Mouse (Mus musculus): ENCODE results near the gene Itgb3bp.

Itgb3bp gene

DNA sequence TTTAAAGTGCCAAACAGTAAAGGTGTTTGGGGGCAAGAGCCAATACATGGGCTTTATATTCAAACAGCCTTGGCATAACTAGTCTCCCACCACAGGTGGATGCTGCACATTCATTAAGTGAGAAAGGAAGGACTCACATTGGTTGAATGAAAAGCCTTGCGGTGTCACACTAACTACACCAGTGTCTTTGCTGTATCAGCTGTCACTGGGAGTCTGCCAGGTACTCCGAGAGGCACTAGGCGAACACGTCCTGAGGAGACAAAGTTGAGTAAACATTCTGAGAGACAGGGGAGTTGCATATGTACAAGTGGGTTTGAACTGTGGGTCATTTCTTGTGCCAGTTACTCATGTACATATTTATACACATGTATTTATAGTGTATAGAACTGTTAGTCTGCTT, 205.3 kb downstream of the Itgb3bp start:
- DNase-seq (ENCODE audit: low read depth, low spot score), result no peak

DNA sequence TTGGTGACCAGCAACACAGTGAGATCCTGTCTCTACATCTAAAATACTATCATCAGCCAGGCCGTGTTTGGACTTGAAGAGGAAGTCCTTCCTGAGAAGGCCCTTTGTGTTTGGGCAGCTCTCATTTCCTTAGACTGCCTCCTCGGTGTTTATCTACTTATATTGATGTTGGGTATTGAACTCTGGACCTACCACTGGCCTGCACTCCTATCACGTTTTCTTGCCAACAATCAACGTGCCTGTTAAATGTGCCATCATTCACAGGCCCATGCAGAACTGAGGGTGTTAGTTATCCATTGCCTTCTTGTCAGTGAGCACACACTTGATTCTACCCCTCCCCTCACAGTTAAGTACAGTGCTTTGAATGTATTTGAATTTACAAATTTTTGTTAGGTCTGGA, 211.7 kb downstream of the Itgb3bp start:
- no peak for DNase-seq (ENCODE audit: low read depth, low spot score)

DNA sequence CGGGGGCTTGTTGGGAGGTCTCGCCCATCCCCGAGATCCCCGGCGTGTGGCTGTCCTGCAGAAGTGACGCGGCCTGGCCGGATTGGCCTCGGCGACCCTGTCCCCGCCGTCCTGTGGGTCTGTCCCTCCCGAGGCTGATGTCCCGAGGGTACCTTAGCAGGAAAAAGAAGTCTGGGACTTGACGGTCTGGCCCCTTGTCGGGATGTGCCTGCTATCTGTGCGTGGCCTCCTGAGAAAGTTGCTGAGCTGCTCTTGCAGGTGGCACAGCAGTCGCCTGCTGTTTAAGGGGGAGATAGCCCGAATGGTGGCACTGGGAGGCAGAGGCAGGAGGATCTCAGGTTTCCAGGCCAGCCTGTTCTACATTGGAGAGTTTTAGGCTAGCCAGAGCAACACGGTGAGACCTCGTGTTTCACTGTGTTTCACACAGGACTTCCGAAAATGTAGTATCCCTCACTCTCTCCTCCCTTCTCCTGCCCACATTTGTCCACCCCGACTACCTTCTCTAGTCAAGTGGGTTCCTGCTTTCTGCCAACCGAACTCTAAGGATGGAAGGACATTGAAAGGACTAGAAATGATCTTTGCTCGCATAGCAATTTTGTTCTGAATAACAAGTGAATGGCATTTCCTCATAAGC, 213.7 kb downstream of the Itgb3bp start:
- DNase-seq (ENCODE audit: low read depth, low spot score), result no peak

All from embryo, embryonic 11.5 days (tissue).